Mouse (Mus musculus) cerebellum, postnatal 10 days (tissue): ENCODE measurements around the gene Slc39a10.
"Not testable (repeated sequence)": the region's sequence is repeated elsewhere in the genome, so short reads cannot be mapped to it uniquely, and the experiment has no call there.

Source experiments
- DNase-seq, 2 experiments: peaks; one replicate each; pipeline ENCODE4 v3.0.0; 2021; ENCODE audit warnings: mixed read lengths in 2 of 2

Slc39a10 gene

DNA sequence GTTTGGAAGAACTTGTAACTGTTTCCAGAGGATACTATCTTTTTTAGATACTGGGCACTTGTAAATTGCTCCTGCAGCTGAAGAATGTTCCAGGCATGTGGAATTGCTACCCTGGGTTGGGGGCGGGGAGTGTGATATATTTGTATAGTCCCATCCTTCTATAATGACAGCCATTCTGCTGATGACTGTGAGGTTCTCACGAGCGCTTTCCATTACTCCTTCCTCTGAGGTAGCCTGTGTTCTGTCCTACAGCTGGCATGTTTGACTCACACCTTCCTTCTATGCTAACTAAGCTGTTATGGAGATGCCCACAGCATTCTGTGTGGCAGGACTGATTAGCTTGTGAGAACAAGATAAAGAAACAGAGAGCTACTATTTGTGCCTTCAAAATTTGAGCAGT is 128.1 kb downstream of the Slc39a10 start:
- DNase-seq: not testable (repeated sequence)
